9 mouse cellular contexts compared by ENCODE assay signal in genomic region chr15:93750953-93751352, GRCm38 (mm10).
DNase-seq lines count a peak whose midpoint lies in the region; ATAC-seq lines count a peak whose summit lies in the region.
"Had no signal": no experiment of that assay in that cellular context is flagged by ENCODE, and none has a peak within 500 bp of the region (broad histone marks: within the 10 kb centered on the region; RNA-seq: fewer than 3 reads in every experiment).

No protein-coding gene starts in this region.

- H3K36me3 ChIP-seq in embryonic facial prominence, embryonic 12.5 days: no peaks in the 10 kb centered on the region
- H3K36me3 ChIP-seq in midbrain, embryonic 10.5 days: no peaks in the 10 kb centered on the region
- H3K36me3 ChIP-seq: hindbrain, embryonic 15.5 days had no signal

- H3K27me3 ChIP-seq in embryonic facial prominence, embryonic 12.5 days: no peaks in the 10 kb centered on the region
- H3K27me3 ChIP-seq in midbrain, embryonic 10.5 days (ENCODE audit: low read depth, poor library complexity, severe bottlenecking): no peaks in the 10 kb centered on the region
- H3K27me3 ChIP-seq: hindbrain, embryonic 15.5 days had no signal

- 14% methylated on average over 8 of the region's 8 CpGs for WGBS in embryonic facial prominence, embryonic 12.5 days
- WGBS in midbrain, embryonic 10.5 days: 66% methylated on average over 8 of the region's 8 CpGs

- 0 out of 2 replicates have a peak overlapping the region, but pooled peaks have one; percentile 1 for H3K27ac ChIP-seq in embryonic facial prominence, embryonic 12.5 days
- H3K27ac ChIP-seq in midbrain, embryonic 10.5 days (replicated peaks): no peak overlapping the region
- H3K27ac ChIP-seq: hindbrain, embryonic 15.5 days had no signal

- H3K9ac ChIP-seq in embryonic facial prominence, embryonic 12.5 days: no peak overlapping the region
- H3K9ac ChIP-seq: hindbrain, embryonic 15.5 days had no signal

- no peaks in the 10 kb centered on the region for H3K9me3 ChIP-seq in embryonic facial prominence, embryonic 12.5 days
- 0 out of 2 replicates have a peak, but pooled peaks cover 3% of the 10 kb centered on the region for H3K9me3 ChIP-seq in midbrain, embryonic 10.5 days (replicated peaks)
- H3K9me3 ChIP-seq: hindbrain, embryonic 15.5 days had no signal

- intact Hi-C loops in heart, postnatal 36 days (cut with DNase I): no loop called here
- intact Hi-C loops in left cerebral cortex, postnatal 10 days (cut with DNase I): no loop called here

- 0 out of 2 replicates have a peak, but pooled peaks cover 7% of the 10 kb centered on the region for H3K4me1 ChIP-seq in embryonic facial prominence, embryonic 12.5 days
- no peaks in the 10 kb centered on the region for H3K4me1 ChIP-seq in midbrain, embryonic 10.5 days
- H3K4me1 ChIP-seq: hindbrain, embryonic 15.5 days had no signal

- no peak overlapping the region for H3K4me3 ChIP-seq in embryonic facial prominence, embryonic 12.5 days
- H3K4me3 ChIP-seq in midbrain, embryonic 10.5 days: no peak overlapping the region
- H3K4me3 ChIP-seq: hindbrain, embryonic 15.5 days had no signal

- ATAC-seq in embryonic facial prominence, embryonic 12.5 days (ENCODE audit: insufficient number of reproducible peaks, insufficient read depth, low FRiP score, low TSS enrichment): no peak

- peak; percentile 3 to 8 for DNase-seq in spleen, postnatal 36 days (ENCODE audit: low spot score in 2 of 2)
- no peak for DNase-seq in spleen, adult 18-20 months
- peak; percentile 35 for DNase-seq in heart, postnatal 36 days
- peak; percentile 31 to 53 for DNase-seq in left cerebral cortex, postnatal 10 days (ENCODE audit: extremely low spot score in 1 of 2, low spot score in 2 of 2)
- peak; percentile 54 to 59 for DNase-seq in lung, postnatal 4 days
- peak; percentile 69 for DNase-seq in thymus, postnatal 4 days
- no peak for DNase-seq in midbrain, embryonic 10.5 days (ENCODE audit: low spot score)

- no peak overlapping the region for H3K4me2 ChIP-seq in embryonic facial prominence, embryonic 12.5 days (replicated peaks)
- H3K4me2 ChIP-seq: hindbrain, embryonic 15.5 days had no signal

Comparison
In these comparisons a context has a peak if more than half of its experiments do, and no peak if none do; other contexts are left out.
1. DNase-seq: peak in spleen, postnatal 36 days (2 of 2), heart, postnatal 36 days (2 of 2), left cerebral cortex, postnatal 10 days (2 of 2), lung, postnatal 4 days (2 of 2) and thymus, postnatal 4 days (single experiment); none in spleen, adult 18-20 months (0 of 2) and midbrain, embryonic 10.5 days (single experiment).